Mouse (Mus musculus): ENCODE data around the gene Rnls.

DNA sequence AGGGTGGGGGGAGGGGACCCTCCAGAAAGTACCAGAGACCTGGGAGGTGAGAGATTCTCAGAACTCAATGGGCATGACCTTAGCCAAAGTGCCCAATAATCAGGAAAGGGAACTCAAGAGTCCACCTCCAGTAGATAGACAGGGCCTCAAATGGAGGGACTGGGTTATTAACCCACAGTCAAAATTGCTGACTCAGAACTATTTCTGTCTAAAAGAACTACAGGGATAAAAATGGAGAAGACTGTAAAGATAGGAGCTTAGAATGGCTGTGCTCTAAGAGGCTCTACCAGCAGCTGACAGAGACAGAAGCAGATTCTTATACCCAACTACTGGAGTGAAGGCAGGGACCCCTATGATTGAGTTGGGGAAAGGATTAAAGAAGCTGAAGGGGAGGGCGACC, 132.9 kb downstream of the Rnls start:
- TF ChIP-seq CTCF (conservative IDR thresholded peaks at IDR 0.05; ENCODE audit: insufficient read depth, insufficient read length, low read depth, low read length) (no peak), POLR2A (IDR thresholded peaks at IDR 0.05; ENCODE audit: low read depth, low read length) (no peak)

Data from kidney, adult 2 months (tissue).